Mouse (Mus musculus): ENCODE results near the gene Cnga4. TPM values are rescaled to one million over a fixed set of nuclear protein-coding genes. Genes with fewer than 3 reads are reported as not detected.
"Not testable (repeated sequence)": the region's sequence is repeated elsewhere in the genome, so short reads cannot be mapped to it uniquely, and the experiment has no call there.

Gene Cnga4
- total RNA-seq (2017) = not detected in 2 replicates

GRCm38 (mm10) chr7:105404268-105404667 lies at the start of gene Cnga4:
TSS of gene Cnga4 (plus strand) at chr7:105404568.
- no peak for ATAC-seq (ENCODE audit: extremely low read depth, insufficient number of reproducible peaks, low FRiP score, poor library complexity, severe bottlenecking)

- not testable (repeated sequence) for ATAC-seq (ENCODE audit: extremely low read depth, insufficient number of reproducible peaks, low FRiP score, poor library complexity, severe bottlenecking)
Observed at GRCm38 (mm10) chr7:105356064-105356463, 48.3 kb upstream of the Cnga4 start.

- not testable (repeated sequence) for ATAC-seq (ENCODE audit: extremely low read depth, insufficient number of reproducible peaks, low FRiP score, poor library complexity, severe bottlenecking)
Observed at GRCm38 (mm10) chr7:105356487-105356886, 47.9 kb upstream of the Cnga4 start.

- ATAC-seq (ENCODE audit: extremely low read depth, insufficient number of reproducible peaks, low FRiP score, poor library complexity, severe bottlenecking) = no peak
Observed at GRCm38 (mm10) chr7:105361713-105362112, 42.7 kb upstream of the Cnga4 start.

GRCm38 (mm10) chr7:105367268-105367667 lies 37.1 kb upstream of the Cnga4 start:
- no peak for ATAC-seq (ENCODE audit: extremely low read depth, insufficient number of reproducible peaks, low FRiP score, poor library complexity, severe bottlenecking)

GRCm38 (mm10) chr7:105367930-105368329 lies 36.4 kb upstream of the Cnga4 start, which contains the start of gene Olfr692:
TSS of gene Olfr692 (plus strand) at chr7:105368230.
- ATAC-seq (ENCODE audit: extremely low read depth, insufficient number of reproducible peaks, low FRiP score, poor library complexity, severe bottlenecking) = no peak

DNA sequence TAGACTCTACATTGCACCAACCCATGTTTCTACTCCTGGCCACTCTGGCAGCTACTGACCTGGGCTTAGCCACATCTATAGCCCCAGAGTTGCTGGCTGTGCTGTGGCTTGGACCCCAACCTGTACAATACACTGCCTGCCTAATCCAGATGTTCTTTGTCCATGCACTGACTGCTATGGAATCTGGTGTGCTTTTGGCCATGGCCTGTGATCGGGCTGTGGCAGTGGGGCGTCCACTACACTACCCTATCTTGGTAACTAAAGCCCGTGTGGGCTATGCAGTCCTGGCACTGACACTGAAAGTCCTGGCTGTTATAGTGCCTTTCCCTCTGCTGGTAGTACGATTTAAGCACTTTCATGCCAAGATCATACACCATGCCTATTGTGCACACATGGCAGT lies 35.8 kb upstream of the Cnga4 start:
- ATAC-seq (ENCODE audit: extremely low read depth, insufficient number of reproducible peaks, low FRiP score, poor library complexity, severe bottlenecking) = no peak

- ATAC-seq (ENCODE audit: extremely low read depth, insufficient number of reproducible peaks, low FRiP score, poor library complexity, severe bottlenecking) = peak; percentile 77
Observed at GRCm38 (mm10) chr7:105372912-105373311, 31.5 kb upstream of the Cnga4 start.

GRCm38 (mm10) chr7:105373509-105373908 lies 30.9 kb upstream of the Cnga4 start:
- ATAC-seq (ENCODE audit: extremely low read depth, insufficient number of reproducible peaks, low FRiP score, poor library complexity, severe bottlenecking) = no peak

DNA sequence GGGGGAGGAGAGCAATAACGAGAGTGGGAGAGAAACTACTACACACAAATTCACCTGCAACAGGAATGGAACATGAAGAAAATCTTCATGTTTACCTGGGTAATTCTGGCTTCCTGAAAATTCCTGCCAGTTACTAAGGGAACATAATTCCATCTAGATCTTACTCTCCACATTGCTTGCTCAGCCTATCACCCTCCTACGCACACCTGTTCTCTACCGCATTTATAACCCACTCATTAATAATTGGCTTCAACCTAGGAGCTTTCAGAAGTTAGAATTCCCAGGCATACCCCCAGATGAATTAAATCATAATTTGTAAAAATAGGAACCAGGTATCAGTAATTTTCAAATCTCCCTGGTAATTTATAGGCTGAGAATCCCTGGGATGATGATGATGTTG lies 30.4 kb upstream of the Cnga4 start:
- ATAC-seq (ENCODE audit: extremely low read depth, insufficient number of reproducible peaks, low FRiP score, poor library complexity, severe bottlenecking) = no peak

- ATAC-seq (ENCODE audit: extremely low read depth, insufficient number of reproducible peaks, low FRiP score, poor library complexity, severe bottlenecking) = no peak
Observed at GRCm38 (mm10) chr7:105374866-105375265, 29.5 kb upstream of the Cnga4 start, which contains the start of gene Gm5901. TSS of gene Gm5901 (plus strand) at chr7:105375038.

DNA sequence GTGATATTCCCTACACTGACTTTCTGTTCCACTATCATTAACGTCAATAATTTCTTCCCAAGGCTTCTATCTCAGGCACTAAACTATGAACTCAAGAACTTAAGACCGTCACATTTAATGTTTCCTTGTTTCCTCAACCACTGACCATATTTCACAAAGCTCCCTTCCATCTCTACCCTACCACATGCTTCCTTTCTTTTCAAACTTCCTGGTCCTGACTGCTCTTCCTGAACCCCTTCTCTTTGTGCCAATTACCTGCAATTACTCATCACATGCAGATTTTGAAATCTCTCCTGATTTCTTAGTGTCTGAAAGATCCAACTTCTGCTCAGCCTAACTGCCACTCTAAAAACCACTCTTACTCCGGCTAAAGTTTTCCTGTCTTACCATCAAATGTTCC lies 24.0 kb upstream of the Cnga4 start:
- ATAC-seq (ENCODE audit: extremely low read depth, insufficient number of reproducible peaks, low FRiP score, poor library complexity, severe bottlenecking) = no peak

DNA sequence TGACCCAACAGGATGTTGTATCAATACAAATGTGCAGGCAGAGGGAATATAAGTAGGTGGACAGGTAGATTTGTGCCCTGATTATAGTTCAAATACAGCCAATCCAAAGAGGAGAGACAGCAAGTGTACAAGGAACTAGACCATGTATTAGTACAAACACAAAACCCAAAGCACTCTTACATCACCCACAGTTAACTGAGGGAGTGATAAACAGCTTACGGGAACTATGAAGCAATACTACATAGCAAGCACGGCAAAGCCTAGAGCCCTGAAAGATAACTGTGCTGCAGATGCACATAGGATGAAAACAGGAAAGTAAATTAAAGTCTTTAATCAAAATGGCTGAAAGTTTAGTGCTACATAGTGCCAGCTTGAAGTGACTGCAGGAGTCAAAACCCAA lies 16.7 kb upstream of the Cnga4 start:
- peak; percentile 41; the same call in 1 of the 2 replicates for ATAC-seq (ENCODE audit: extremely low read depth, insufficient number of reproducible peaks, low FRiP score, poor library complexity, severe bottlenecking)

- no peak for ATAC-seq (ENCODE audit: extremely low read depth, insufficient number of reproducible peaks, low FRiP score, poor library complexity, severe bottlenecking)
Observed at GRCm38 (mm10) chr7:105390236-105390635, 14.1 kb upstream of the Cnga4 start.

DNA sequence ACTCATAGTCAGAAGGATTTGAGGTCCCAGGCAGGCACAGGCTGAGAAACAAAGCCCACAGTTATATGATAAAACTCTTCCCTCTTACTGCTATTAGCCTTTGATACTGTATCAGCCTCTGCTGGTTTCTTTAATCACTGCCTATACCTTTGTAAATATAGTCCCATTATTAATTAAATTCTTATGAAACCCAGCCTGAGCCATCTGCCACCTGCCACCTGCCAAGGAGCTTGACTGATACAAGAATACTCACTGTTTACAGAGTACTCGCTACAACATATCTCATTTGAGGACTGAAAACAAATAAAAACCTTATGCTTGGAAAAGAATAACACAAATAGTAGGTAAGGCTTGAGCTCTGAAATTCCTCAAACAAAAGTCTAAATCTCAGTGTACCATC lies 9.8 kb upstream of the Cnga4 start:
- ATAC-seq (ENCODE audit: extremely low read depth, insufficient number of reproducible peaks, low FRiP score, poor library complexity, severe bottlenecking) = no peak

DNA sequence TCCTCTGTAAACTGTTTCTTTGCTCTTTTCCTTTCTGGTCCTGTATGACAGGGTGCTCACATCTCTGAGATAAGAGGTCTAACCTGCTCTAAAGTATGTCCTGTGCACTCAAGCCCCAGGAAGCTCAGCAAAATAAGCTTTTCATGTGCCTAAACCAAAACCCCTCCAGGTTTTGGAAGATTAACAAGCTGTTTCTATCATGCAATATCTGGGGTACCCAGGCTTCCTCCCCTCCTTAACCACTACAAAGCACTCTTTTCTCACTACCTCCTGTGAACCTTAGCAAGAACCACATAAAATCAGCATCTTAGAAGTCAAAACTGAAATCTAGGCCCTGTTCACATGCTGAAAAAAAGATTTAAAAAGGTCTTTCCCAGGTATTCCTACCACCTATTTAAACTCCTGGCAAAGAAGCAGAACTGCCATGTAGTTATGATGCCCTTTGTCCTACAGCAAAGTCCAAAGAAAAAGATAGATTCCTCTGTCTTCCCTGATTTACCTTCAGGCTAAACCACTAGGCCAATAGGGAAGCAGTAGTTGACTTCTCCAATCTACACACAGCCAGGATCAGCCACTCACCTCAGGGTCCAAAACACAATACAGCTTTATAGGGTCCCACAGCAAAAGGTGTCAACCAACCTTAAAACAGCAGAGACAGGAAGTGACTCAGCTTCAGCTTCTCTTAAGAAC lies 9.1 kb upstream of the Cnga4 start:
- ATAC-seq (ENCODE audit: extremely low read depth, insufficient number of reproducible peaks, low FRiP score, poor library complexity, severe bottlenecking) = no peak

- no peak for ATAC-seq (ENCODE audit: extremely low read depth, insufficient number of reproducible peaks, low FRiP score, poor library complexity, severe bottlenecking)
Observed at GRCm38 (mm10) chr7:105396126-105396525, 8.2 kb upstream of the Cnga4 start.

DNA sequence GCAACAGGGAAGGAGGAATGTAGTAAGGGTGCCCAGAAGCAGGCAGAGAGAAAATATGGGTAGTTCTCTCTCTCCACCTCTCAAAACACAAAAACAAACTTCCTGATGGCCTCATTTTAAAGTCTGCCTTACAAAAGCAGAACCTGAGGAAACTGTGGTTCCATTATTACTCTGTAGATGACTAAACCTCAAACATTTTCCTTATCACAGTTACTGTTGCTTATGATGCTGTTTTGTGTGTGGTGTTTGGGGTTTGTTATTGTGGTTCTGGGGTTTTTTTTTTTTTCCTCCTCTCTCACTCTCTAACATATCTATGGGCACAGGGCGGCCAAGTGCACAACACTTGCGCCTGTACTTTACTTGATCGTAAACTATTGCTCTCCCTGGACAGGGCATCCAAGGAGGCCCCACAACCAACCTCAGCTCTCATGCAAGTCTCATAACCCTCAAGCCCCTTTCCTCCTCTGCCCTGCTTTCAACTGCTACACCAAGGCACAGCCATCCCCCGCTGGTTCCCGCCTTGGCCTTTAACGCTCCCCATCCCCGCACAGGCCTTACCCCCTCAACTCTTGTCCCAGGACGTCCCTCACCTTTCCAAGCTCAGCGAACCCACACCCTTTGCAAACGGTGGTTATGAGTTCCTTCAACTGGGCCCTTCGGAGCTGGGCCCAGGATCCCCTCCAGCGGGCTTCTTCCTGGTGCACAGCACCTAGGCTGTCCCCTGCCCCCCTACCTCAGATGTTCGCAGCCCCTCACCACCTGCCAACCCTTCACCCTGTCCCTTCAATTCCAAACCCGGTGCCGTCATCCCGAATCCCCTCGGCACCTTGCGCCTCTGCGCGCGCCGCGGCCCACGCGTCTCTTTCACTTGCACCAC lies 5.1 kb upstream of the Cnga4 start:
- ATAC-seq (ENCODE audit: extremely low read depth, insufficient number of reproducible peaks, low FRiP score, poor library complexity, severe bottlenecking) = peak; percentile 34; the same call in 1 of the 2 replicates

- ATAC-seq (ENCODE audit: extremely low read depth, insufficient number of reproducible peaks, low FRiP score, poor library complexity, severe bottlenecking) = peak; percentile 90
Observed at GRCm38 (mm10) chr7:105399935-105400624, 4.3 kb upstream of the Cnga4 start, which contains the start of gene Fam160a2. TSS of gene Fam160a2 (minus strand) at chr7:105400054.

Measured in neutrophil, adult 5-6 weeks (primary cell).